Mouse (Mus musculus) gastrocnemius, postnatal 4 days (tissue): ENCODE measurements at regions not wholly inside any gene's neighbourhood (a gene's known extent, or its start where the extent isn't known, plus 50 kb on each side); places are given as distances from the start of the nearest gene placed in this dataset.
"Not testable (repeated sequence)": the region's sequence is repeated elsewhere in the genome, so short reads cannot be mapped to it uniquely, and the experiment has no call there.

Experiments used
- DNase-seq, 2 experiments: peaks; one replicate each; pipeline ENCODE4 v3.0.0; 2021 to 2022; ENCODE audit warnings: low spot score in 2 of 2, mixed read lengths in 2 of 2

DNA sequence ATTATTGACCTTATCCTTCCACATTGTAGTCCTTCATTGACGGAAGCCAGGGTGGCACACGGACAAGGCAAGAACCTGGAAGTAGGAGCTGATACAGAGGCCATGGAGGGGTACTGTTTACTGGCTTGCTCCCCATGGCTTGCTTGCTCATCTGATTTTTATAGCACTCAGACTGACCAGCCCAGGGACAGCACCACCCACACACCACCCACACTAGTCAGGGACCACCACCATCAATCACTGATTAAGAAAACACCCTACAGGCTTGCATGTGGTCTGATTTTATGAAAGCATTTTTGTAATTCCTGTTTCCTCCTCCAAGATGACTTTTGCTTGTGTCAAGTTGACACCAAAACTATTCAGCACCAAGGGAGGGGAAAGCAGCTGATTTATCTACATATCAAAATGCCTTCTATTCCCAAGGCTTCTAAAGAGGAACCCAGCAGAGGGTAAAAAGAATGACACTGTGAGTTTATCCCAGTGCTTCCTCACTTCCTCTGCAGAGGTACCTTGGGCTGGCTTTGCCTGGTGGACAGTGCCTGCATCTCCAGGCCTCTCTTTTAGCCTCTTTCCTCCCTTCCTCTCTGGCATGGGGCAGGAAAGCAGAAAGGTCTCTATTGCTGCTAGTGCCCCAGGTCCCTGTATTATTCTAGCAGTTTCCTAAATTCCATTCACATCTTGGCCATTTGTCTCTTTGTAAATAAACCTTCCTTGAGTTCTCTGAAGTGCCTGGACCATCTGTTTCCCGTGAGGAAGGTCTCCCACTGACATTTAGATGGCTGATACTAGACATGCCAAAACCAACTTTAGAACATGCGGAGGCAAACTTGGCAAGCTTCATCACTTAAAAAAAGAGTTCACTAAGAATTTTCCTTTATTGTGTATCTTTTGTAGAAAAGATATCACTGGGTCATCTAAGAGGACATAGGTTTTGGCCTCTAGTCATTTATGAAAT is 507.6 kb downstream of the Gja1 start:
- no peak for DNase-seq

DNA sequence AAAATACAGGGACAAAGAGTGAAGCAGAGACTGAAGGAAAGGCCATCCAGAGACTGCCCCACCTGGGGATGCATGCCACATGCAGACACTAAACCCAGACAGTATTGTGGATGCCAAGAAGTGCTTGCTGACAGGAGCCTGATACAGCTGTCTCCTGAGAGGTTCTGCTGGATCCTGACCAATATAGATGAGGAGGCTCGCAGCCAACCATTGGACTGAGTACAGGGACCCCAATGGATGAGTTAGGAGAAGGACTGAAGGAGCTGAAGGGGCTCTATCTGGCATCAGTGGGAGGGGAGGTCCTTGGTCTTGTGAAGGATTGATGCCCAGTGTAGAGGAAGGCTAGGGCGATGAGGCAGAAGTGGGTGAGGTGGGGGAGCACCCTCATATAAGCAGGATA is 514.4 kb downstream of the Gja1 start:
- DNase-seq, result not testable (repeated sequence)

DNA sequence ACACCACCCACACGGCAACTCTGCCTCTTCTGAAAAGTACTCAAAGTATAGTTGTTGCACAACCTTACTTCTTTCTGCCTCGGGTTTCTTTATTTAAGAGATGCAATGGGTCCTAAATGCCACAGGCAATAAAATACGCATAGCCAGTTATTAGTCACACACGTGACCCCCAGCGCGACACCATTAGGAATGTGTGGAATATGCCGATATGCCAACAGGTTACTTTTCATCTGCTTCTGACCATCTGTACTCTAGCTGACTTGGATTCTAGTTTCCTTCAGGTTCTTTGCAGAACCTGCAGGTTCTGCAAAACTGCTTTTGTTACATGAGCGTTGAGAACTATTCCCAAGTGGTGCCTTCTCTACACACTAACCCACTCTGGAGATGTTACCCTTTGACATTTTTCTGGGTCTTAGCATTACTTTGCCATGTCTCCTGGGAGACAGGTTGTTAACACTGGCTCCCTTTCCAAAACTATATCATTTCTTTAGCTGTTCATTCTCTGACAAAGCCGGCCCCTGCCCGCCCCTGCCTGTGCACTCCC is 515.6 kb downstream of the Gja1 start:
- DNase-seq, result no peak

DNA sequence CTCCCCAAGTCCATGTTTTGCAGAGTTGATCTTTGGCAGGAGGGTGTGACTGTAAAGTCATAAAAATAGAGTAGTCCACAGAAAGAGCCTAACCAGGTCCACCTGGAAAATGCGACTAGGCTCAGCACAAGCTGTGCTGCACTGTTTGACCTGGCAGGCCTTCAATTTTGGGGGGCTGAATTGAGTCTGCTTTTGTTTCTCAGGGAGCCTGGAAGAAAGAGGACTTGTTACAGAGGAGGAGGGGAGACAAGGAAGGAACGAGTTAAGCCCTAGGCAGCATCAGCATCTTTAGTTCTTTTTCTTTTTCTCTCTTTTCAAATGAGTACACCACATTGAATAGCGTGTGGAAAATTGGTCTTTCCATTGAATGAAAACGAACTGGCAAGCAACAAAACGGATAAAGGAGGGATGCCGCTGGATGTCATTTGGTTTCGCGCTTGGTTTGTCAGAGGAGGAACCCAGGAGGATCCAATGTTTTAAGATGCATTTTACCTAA is 516.1 kb downstream of the Gja1 start:
- no peak for DNase-seq

DNA sequence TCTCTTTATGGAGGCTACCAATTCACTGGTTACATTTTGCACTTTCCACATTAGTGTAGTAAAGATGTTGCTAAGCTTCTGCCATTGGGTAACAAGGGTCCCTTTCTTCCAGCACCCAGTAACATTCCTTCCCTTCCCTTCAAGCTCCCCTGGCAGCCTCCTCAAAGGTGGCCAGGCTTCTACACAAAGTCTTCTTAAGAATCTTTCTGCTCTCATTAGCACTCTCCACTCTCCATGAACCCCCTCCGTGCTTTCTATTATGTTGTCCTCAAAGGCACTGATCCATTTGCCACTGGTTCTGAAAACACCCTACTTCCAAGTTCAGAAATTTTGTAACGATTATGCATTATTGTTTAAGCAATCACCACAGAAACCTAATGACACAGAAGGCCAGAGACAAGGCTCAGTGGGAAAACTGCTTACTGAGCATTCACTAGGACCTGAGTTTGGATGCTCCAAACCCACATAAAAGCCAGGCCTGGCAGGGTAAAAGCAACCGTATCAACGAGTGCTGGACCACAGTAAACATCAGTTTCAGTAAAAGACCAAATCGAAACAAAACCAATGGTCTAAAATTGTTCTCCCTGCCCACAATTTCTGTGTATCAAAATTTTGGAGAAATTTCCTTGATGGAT is 522.6 kb downstream of the Gja1 start:
- no peak for DNase-seq

DNA sequence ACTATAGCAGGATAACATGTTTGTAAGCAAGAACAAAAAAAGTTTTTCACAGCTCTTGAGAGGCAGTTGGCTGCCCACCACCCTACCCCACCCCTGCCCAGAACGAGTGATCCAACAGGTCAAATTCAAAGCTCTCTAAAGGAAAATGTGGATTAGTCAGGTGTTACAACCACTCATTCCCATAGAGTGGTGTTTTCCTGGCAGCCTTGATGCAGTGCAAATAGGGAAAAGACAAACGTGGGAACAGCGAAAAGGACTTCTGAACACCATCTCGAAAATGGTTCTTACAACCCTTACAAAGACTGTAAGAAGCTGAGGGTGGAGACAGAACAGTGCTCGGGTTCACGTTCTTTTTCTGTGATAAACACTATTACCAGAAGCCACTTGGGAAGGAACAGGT is 523.8 kb downstream of the Gja1 start:
- DNase-seq, result no peak

DNA sequence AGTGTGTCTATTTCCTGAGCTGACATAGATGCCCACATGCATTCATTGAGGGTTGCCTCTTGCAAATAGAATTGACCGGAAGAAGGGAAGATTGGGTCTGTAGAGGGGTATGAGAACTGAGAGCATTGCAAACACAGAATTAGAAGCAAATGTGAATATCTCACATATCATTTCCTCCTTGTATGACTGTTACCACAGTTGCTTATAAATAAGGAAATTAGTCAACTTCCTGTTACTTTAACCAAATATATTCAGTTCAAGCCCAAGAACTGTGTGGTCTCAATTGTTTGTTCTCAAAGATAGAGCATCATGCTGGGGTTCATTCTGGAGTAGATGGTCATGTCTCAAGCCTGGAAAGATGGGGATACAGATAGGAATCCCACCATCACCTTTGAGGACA is 535.6 kb downstream of the Gja1 start:
- DNase-seq, result no peak

- no peak for DNase-seq
Measured at GRCm38 (mm10) chr10:56914103-56914502, 537.0 kb downstream of the Gja1 start.

- DNase-seq, result no peak
Measured at GRCm38 (mm10) chr10:56918412-56918811, 541.3 kb downstream of the Gja1 start.

GRCm38 (mm10) chr10:56920711-56921672 is 543.9 kb downstream of the Gja1 start:
- peak; percentile 28 to 48 for DNase-seq

GRCm38 (mm10) chr10:56935174-56935573 is 551.0 kb upstream of the Hsf2 start:
- DNase-seq, result no peak

DNA sequence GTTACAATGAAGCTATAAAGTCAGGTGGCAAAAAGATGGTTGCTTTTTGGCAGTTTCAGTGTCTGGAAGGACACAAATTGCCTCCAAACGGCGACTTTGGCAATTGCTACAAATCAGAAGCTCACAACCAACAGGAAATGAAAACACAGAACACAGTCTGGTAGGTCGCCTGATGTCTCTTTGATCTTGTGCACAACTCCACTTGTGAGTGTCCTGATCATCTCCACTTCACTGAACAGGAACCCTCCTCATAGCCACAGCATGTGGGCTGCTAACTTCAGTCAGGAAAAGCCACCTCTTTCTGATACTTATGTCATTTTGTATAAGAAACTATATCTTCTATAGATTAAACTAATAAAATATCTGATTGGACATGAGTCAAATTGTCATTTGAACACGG is 544.2 kb upstream of the Hsf2 start:
- no peak for DNase-seq

DNA sequence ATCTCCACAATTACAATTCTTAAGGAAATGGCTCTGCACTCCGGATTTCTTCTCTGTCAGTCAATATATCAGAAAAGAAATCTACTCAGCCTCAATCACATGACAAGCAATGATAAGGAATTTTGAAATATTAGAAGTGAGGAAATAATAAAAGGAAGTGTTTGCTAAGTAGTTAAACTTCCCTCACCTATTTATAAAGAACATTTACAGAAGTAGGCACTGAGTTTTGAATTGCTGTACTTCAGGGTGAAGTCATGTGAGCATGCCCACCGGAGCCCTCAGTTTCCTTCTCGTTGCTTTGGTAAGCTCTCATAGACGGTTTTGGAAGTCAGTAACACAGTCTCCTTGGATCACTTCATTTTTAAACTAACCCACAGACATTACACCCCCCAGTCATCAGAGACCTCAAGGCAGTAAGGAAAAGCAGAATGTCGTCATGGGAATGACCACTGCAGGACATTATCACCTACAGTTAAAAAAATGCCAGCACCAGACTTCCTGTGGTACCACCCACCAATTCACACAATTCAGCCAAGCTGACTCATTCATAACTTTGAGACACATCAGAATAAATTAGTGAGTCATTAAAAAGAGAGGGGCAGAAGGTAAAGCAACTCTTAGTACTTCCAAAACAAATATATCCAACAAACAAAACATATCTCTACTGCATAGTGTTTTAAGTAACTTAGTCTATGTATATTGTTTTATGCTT is 541.6 kb upstream of the Hsf2 start:
- no peak for DNase-seq

DNA sequence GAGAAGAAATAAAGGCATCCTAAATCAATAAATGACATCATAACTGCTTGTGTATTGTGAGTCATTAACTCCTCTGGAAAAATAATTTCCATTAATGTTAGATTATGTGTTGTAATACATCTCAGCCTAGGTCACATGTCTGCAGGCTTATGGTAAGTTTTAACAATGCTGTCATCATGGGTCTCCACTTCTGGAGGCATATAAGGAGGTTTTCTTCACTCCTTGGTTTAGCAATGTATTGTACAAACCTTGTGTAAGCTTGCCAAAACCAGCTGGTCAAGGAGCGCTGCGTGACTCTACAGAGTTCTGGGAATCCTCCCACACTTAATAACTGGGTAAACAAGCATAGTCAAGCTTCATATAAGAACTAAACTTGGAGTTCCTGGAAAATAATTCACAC is 529.5 kb upstream of the Hsf2 start:
- DNase-seq, result no peak

DNA sequence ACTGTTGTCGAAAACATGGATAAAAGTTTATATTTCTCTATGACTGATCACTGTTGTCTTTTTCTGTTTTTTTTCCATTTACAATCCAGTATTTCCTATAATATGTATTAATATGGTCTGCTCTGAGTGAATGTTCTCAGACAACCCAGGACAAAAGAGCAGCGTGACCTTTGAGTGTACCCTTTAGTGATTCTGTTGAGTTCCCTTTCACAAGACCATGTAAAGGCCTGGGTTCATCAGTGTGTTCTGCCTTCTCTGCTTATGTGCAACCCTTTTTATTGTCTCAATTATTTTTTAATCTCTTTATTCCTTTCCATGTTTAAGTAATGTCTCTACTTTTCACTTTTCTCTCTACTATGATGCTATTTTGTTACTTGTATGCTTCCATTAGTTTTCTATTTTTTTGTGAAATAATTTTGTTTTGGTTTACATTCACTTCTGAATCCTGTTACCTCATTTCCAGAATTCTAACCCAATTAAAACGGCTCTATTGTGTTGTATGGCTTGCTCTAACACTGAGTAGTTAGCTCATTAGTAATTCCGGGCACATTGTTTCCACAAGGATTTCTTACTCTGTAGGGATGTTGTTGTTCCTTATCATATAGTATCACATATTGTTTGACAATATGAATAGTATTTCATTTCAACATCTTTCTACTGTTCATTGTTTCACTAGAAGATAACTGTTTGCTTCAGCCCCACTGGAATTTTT is 523.9 kb upstream of the Hsf2 start:
- no peak for DNase-seq

GRCm38 (mm10) chr10:56963215-56963614 is 523.0 kb upstream of the Hsf2 start:
- DNase-seq, result no peak

- no peak for DNase-seq
Measured at GRCm38 (mm10) chr10:56968913-56969312, 517.3 kb upstream of the Hsf2 start.

DNA sequence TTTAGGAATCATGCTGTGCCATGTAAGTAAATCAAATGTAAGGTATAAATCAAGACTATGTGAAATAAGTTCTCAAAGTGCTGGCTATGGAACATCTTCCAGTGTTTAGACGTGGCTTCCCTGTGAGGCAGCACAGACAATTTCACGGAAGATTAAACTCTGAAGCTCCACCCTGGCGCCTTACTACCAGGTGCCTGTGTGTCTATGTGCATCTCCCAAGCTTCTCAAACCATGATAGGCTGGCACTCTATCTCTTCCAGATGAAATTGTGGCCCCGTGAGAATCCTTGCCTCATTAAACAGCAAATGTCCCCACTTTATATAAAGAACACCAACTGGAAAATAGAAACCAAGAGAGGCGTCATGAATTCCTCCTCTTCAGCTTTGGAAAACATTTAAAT is 511.4 kb upstream of the Hsf2 start:
- DNase-seq, result no peak

- no peak for DNase-seq
Measured at GRCm38 (mm10) chr10:56979601-56980000, 506.6 kb upstream of the Hsf2 start.

DNA sequence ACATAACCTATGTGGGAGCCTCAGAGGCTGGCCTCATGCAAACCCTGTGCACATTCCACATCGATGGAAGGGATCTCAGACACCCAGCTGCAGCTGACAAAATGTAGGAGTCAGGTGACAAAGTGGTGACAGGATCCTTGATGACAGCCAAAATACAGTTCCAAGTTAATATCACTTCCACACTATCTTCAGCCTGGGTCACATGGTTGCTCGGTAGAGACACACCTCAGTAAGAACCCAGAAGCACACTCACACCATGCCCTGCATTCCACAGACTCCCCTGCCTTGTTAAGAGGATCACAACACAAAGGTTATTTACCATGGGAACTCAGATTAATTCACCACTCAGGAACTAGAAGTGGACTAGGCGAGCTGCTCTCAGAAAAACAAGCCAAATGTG is 505.4 kb upstream of the Hsf2 start:
- no peak for DNase-seq
